Mouse (Mus musculus) forebrain, embryonic 14.5 days (tissue): ENCODE results near the gene Dctpp1. TPM values are rescaled to one million over a fixed set of nuclear protein-coding genes. Genes with fewer than 3 reads are reported as not detected.
A peak's percentile ranks its signal among the peaks of the same experiment; 100 is the strongest.

Source experiments
- ATAC-seq: fragments of 200-750 bp; cut with Nextera tagmentation; 2 replicates; pipeline ENCODE4 v1.8.0; 2017; ENCODE audit warnings: mild to moderate bottlenecking, moderate library complexity
- DNase-seq: peaks from one replicate; pipeline ENCODE4 v3.0.0-alpha.2; 2015; ENCODE audit warnings: low spot score
- H3K27ac ChIP-seq: fragments of 300-500 bp; sonication (generic); 2 replicates; pipeline ENCODE4 v1.5.1; 2014; ENCODE audit warnings: low read depth, mild to moderate bottlenecking, control low read depth, low read length, moderate library complexity
- H3K27me3 ChIP-seq: fragments of 300-500 bp; sonication (generic); replicated peaks from 2 replicates; pipeline ENCODE4 v1.6.1; 2014; ENCODE audit warnings: low read length, control low read depth, mixed read lengths; ENCODE audit not compliant: control insufficient read depth, insufficient read depth
- H3K36me3 ChIP-seq: fragments of 300-500 bp; sonication (generic); 2 replicates; pipeline ENCODE4 v1.6.1; 2014; ENCODE audit warnings: low read length, control low read depth; ENCODE audit not compliant: control insufficient read depth, insufficient read depth
- H3K4me1 ChIP-seq: fragments of 300-500 bp; sonication (generic); 2 replicates; pipeline ENCODE4 v1.6.1; 2014; ENCODE audit warnings: antibody characterized with exemption, low read length, control low read depth; ENCODE audit not compliant: control insufficient read depth, insufficient read depth
- H3K4me2 ChIP-seq: fragments of 300-500 bp; sonication (generic); 2 replicates; pipeline ENCODE4 v1.6.1; 2014; ENCODE audit warnings: mild to moderate bottlenecking, control low read depth, low read length
- H3K4me3 ChIP-seq: fragments of 300-500 bp; sonication (generic); 2 replicates; pipeline ENCODE4 v1.5.1; 2014; ENCODE audit warnings: low read depth, low read length, control low read depth
- H3K9ac ChIP-seq: fragments of 300-500 bp; sonication (generic); 2 replicates; pipeline ENCODE4 v1.6.1; 2014; ENCODE audit warnings: mild to moderate bottlenecking, low read length, control low read depth, moderate library complexity
- H3K9me3 ChIP-seq: fragments of 300-500 bp; sonication (generic); replicated peaks from 2 replicates; pipeline ENCODE4 v1.6.1; 2016; ENCODE audit warnings: low read length, control low read depth, mixed read lengths; ENCODE audit not compliant: control insufficient read depth
- WGBS: fragments of 180-500 bp; shearing (Covaris S2); extraction: QIAGEN DNeasy Blood & Tissue Kit; methylation state at CpG from one replicate; pipeline ENCODE4 v1.1.7; 2014; 5-methylcytosine and 5-hydroxymethylcytosine counted together
- polyA plus RNA-seq: library from polyadenylated mRNA; unstranded; fragments of >200 nt; fragmentation: Nextera tagmentation; extraction: Ambion mirVana; gene quantifications from 2 replicates; pipeline ENCODE4 v1.2.1, GENCODE M21; 2014

Dctpp1 gene
- polyA plus RNA-seq, 1 experiment from 2014 or later, result 219 TPM

GRCm38 (mm10) chr7:127210266-127210665, 50.2 kb downstream of the Dctpp1 start:
- H3K4me2 ChIP-seq, result no peak overlapping the region
- ATAC-seq, result no peak
- DNase-seq, result no peak
- H3K4me3 ChIP-seq, result no peak overlapping the region
- 0 out of 2 replicates have a peak, but pooled peaks cover 6% of the 10 kb centered on the region for H3K27me3 ChIP-seq
- H3K9ac ChIP-seq, result no peak overlapping the region
- no peak overlapping the region for H3K27ac ChIP-seq
- no peaks in the 10 kb centered on the region for H3K9me3 ChIP-seq
- H3K4me1 ChIP-seq, result peaks cover 20% of the 10 kb centered on the region
- H3K36me3 ChIP-seq, result 0 out of 2 replicates have a peak, but pooled peaks cover 2% of the 10 kb centered on the region
- 92% methylated on average over 4 of the region's 4 CpGs for WGBS

DNA sequence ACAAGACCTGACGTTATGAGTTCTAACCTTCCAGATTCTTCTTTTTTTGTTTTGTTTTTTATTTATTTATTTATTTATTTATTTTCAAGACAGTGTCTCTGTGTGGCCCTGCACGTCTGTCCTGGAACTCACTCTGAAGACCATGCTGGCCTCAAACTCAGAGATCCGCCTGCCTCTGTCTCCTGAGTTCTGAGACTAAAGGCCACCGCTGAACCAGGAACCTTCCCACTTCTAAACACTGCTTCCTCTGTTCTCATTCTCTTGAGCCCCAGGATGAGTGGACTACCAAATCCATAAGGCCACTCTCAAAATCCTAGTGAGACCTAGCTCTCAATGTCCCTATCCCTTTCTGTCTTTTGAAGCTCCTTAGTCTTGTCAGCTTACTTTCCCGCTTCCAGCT, 50.7 kb downstream of the Dctpp1 start:
- Histone ChIP-seq H3K9ac (no peak overlapping the region), H3K4me1 (peaks cover 19% of the 10 kb centered on the region), H3K4me3 (no peak overlapping the region), H3K27ac (no peak overlapping the region), H3K9me3 (no peaks in the 10 kb centered on the region), H3K4me2 (peak overlapping the region; percentile 64), H3K36me3 (0 out of 2 replicates have a peak, but pooled peaks cover 5% of the 10 kb centered on the region), H3K27me3 (0 out of 2 replicates have a peak, but pooled peaks cover 5% of the 10 kb centered on the region)
- 74% methylated on average over 5 of the region's 5 CpGs for WGBS
- no peak for ATAC-seq
- DNase-seq, result no peak

- Histone ChIP-seq H3K4me3 (peak within 1 kb of the TSS; percentile 95), H3K27ac (peak within 1 kb of the TSS; percentile 85), H3K27me3 (no peaks in the 10 kb centered on the region), H3K4me2 (peak within 1 kb of the TSS; percentile 100), H3K36me3 (peaks cover 7% of the 10 kb centered on the region), H3K9me3 (no peaks in the 10 kb centered on the region), H3K9ac (peak within 1 kb of the TSS; percentile 95), H3K4me1 (peaks cover 19% of the 10 kb centered on the region)
- peak; percentile 98 for DNase-seq
- under 1% methylated on average over 43 of the region's 44 CpGs for WGBS
- peak; percentile 96 for ATAC-seq
Observed at GRCm38 (mm10) chr7:127208553-127209438, 51.7 kb downstream of the Dctpp1 start, which contains the start of gene Mylpf. TSS of gene Mylpf (plus strand) at chr7:127208890.

DNA sequence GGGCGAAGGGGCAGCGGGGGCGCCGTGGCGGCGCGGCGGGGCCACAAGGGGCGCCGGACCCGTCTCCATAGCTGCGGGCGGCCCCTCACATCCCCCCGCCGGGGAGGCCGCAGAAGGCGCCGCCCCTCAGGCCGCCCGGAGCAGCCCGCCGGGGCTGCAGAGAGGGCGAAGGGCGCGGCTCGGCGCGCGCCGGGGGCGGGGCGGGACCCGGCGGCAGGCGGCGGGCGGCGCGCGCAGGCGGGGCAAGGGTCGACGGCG, 52.3 kb downstream of the Dctpp1 start, which contains the start of gene Tbc1d10b:
TSS of gene Tbc1d10b (minus strand) at position 174 of the 258 bp plus-strand sequence.
- H3K4me3 ChIP-seq, result peak within 1 kb of the TSS; percentile 95
- peak within 1 kb of the TSS; percentile 95 for H3K9ac ChIP-seq
- H3K36me3 ChIP-seq, result peaks cover 13% of the 10 kb centered on the region
- no peaks in the 10 kb centered on the region for H3K9me3 ChIP-seq
- DNase-seq, result no peak
- H3K27me3 ChIP-seq, result no peaks in the 10 kb centered on the region
- peak within 1 kb of the TSS; percentile 100 for H3K4me2 ChIP-seq
- 0% methylated on average over 14 of the region's 44 CpGs for WGBS
- peak; percentile 17 for ATAC-seq
- peaks cover 19% of the 10 kb centered on the region for H3K4me1 ChIP-seq
- peak within 1 kb of the TSS; percentile 85 for H3K27ac ChIP-seq

DNA sequence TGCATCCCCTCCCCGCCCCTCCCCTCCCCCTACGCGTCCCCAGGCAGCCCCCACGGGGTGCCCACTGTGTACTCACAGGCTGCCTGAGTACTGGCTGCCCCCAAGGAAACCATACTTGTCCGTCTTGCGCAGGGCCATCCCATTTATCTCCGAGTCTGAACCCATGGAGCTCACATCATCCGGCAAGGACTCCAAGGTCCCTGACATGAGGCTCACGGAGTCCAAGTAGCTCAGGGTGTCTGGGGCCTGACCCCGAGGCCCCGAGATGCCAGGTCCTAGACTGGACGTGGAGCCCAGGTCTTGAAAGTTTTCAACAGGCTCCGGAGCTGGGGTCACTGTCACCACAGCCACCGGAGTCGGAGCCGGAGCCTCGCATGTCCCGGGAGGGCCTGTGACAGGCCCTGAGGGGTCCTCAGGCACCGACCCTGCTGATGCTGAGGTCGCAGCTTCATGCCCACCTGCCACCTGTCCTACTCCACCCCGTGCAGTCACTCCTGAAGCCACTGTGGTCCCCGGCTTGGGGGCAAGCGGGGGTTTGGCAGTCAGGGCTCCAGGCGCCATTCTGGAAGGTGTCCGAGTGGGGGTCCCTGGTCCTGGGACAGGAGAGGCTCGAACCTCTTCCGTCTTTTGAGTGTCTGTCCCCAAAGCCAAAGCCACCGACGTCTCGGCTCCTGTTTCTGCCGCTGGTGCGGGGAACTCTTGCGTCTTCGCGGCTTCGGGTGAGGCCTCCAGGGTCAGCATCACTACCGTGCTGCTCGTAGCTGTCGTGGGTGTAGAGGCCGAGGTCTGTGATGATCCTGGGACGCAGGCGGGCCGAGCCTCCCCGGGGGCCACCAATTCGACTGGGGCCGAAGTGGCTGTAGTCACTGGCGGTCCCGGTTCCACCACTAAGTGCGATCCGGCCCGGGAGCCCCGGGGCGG, 52.9 kb downstream of the Dctpp1 start:
- H3K9ac ChIP-seq, result peak overlapping the region; percentile 95
- H3K4me3 ChIP-seq, result peak overlapping the region; percentile 95
- DNase-seq, result no peak
- H3K27me3 ChIP-seq, result no peaks in the 10 kb centered on the region
- peaks cover 19% of the 10 kb centered on the region for H3K4me1 ChIP-seq
- peaks cover 18% of the 10 kb centered on the region for H3K36me3 ChIP-seq
- no peak; the same call in 1 of the 2 replicates for ATAC-seq
- H3K4me2 ChIP-seq, result peak overlapping the region; percentile 100
- peak overlapping the region; percentile 85 for H3K27ac ChIP-seq
- H3K9me3 ChIP-seq, result no peaks in the 10 kb centered on the region
- WGBS, result 0% methylated on average over 53 of the region's 53 CpGs

Other genes starting within 250 kb of the Dctpp1 start
- gene Mvp, start 246.1 kb downstream of the Dctpp1 start, polyA plus RNA-seq, result 1.8 and 2.7 TPM in 2 replicates
- gene Pagr1b, start 244.2 kb downstream of the Dctpp1 start, polyA plus RNA-seq, result 0.34 and 0.74 TPM in 2 replicates
- 22.3 and 25.1 TPM in 2 replicates for gene Pagr1a, start 243.4 kb downstream of the Dctpp1 start, polyA plus RNA-seq
- gene Gm42742, start 239.6 kb downstream of the Dctpp1 start, polyA plus RNA-seq, result 65.0 and 68.5 TPM in 2 replicates
- gene Prrt2, start 239.5 kb downstream of the Dctpp1 start, polyA plus RNA-seq, result 13.7 and 20.1 TPM in 2 replicates
- gene Maz, start 233.7 kb downstream of the Dctpp1 start, polyA plus RNA-seq, result 53.1 and 54.1 TPM in 2 replicates
- 75.9 and 91.8 TPM in 2 replicates for gene Kif22, start 218.2 kb downstream of the Dctpp1 start, polyA plus RNA-seq
- gene Zg16, start 173.4 kb downstream of the Dctpp1 start, polyA plus RNA-seq, result not detected in 2 replicates
- gene AI467606, start 169.3 kb downstream of the Dctpp1 start, polyA plus RNA-seq, result 1.5 and 2.2 TPM in 2 replicates
- gene Qprt, start 138.5 kb downstream of the Dctpp1 start, polyA plus RNA-seq, result 0.66 and 0.91 TPM in 2 replicates
- not detected in 2 replicates for gene Spn, start 122.9 kb downstream of the Dctpp1 start, polyA plus RNA-seq
- 73.6 and 78.6 TPM in 2 replicates for gene Cd2bp2, start 64.7 kb downstream of the Dctpp1 start, polyA plus RNA-seq
- gene Tbc1d10b, start 52.2 kb downstream of the Dctpp1 start, polyA plus RNA-seq, result 13.6 and 13.7 TPM in 2 replicates
- gene Mylpf, start 51.8 kb downstream of the Dctpp1 start, polyA plus RNA-seq, result 4.6 and 5.3 TPM in 2 replicates
- 29.4 and 36.7 TPM in 2 replicates for gene Zfp553, start 27.6 kb downstream of the Dctpp1 start, polyA plus RNA-seq
- gene Sept1, start 27.6 kb downstream of the Dctpp1 start, polyA plus RNA-seq, result 11.3 and 15.1 TPM in 2 replicates
- gene Zfp771, start 16.4 kb downstream of the Dctpp1 start, polyA plus RNA-seq, result 53.2 and 57.4 TPM in 2 replicates
- 59.4 and 62.5 TPM in 2 replicates for gene Sephs2, start 13.3 kb upstream of the Dctpp1 start, polyA plus RNA-seq
- 0.17 and 0.23 TPM in 2 replicates for gene Itgal, start 35.6 kb upstream of the Dctpp1 start, polyA plus RNA-seq
- 3.5 and 3.6 TPM in 2 replicates for gene Zfp768, start 84.9 kb upstream of the Dctpp1 start, polyA plus RNA-seq
- 4.0 and 7.0 TPM in 2 replicates for gene Zfp747, start 115.3 kb upstream of the Dctpp1 start, polyA plus RNA-seq
- 5.5 and 6.6 TPM in 2 replicates for gene 9130019O22Rik, start 126.5 kb upstream of the Dctpp1 start, polyA plus RNA-seq
- gene E430018J23Rik, start 132.9 kb upstream of the Dctpp1 start, polyA plus RNA-seq, result 7.4 and 7.5 TPM in 2 replicates
- gene Zfp764, start 146.1 kb upstream of the Dctpp1 start, polyA plus RNA-seq, result 4.4 and 4.5 TPM in 2 replicates
- 32.9 and 36.1 TPM in 2 replicates for gene Zfp688, start 161.4 kb upstream of the Dctpp1 start, polyA plus RNA-seq
- gene Zfp689, start 188.4 kb upstream of the Dctpp1 start, polyA plus RNA-seq, result 12.7 TPM in 2 replicates
- gene Prr14, start 198.9 kb upstream of the Dctpp1 start, polyA plus RNA-seq, result 44.7 and 48.5 TPM in 2 replicates
- gene Fbrs, start 218.5 kb upstream of the Dctpp1 start, polyA plus RNA-seq, result 8.9 and 10.2 TPM in 2 replicates